Mouse (Mus musculus) forebrain, embryonic 14.5 days (tissue): ENCODE results near the gene Faap100. TPM values are rescaled to one million over a fixed set of nuclear protein-coding genes. Genes with fewer than 3 reads are reported as not detected.
A peak's percentile ranks its signal among the peaks of the same experiment; 100 is the strongest.

ENCODE experiments used
- ATAC-seq: fragments of 200-750 bp; cut with Nextera tagmentation; 2 replicates; pipeline ENCODE4 v1.8.0; 2017; ENCODE audit warnings: mild to moderate bottlenecking, moderate library complexity
- DNase-seq: peaks from one replicate; pipeline ENCODE4 v3.0.0-alpha.2; 2015; ENCODE audit warnings: low spot score
- H3K27ac ChIP-seq: fragments of 300-500 bp; sonication (generic); 2 replicates; pipeline ENCODE4 v1.5.1; 2014; ENCODE audit warnings: low read depth, mild to moderate bottlenecking, control low read depth, low read length, moderate library complexity
- H3K27me3 ChIP-seq: fragments of 300-500 bp; sonication (generic); replicated peaks from 2 replicates; pipeline ENCODE4 v1.6.1; 2014; ENCODE audit warnings: low read length, control low read depth, mixed read lengths; ENCODE audit not compliant: control insufficient read depth, insufficient read depth
- H3K36me3 ChIP-seq: fragments of 300-500 bp; sonication (generic); 2 replicates; pipeline ENCODE4 v1.6.1; 2014; ENCODE audit warnings: low read length, control low read depth; ENCODE audit not compliant: control insufficient read depth, insufficient read depth
- H3K4me1 ChIP-seq: fragments of 300-500 bp; sonication (generic); 2 replicates; pipeline ENCODE4 v1.6.1; 2014; ENCODE audit warnings: antibody characterized with exemption, low read length, control low read depth; ENCODE audit not compliant: control insufficient read depth, insufficient read depth
- H3K4me2 ChIP-seq: fragments of 300-500 bp; sonication (generic); 2 replicates; pipeline ENCODE4 v1.6.1; 2014; ENCODE audit warnings: mild to moderate bottlenecking, control low read depth, low read length
- H3K4me3 ChIP-seq: fragments of 300-500 bp; sonication (generic); 2 replicates; pipeline ENCODE4 v1.5.1; 2014; ENCODE audit warnings: low read depth, low read length, control low read depth
- H3K9ac ChIP-seq: fragments of 300-500 bp; sonication (generic); 2 replicates; pipeline ENCODE4 v1.6.1; 2014; ENCODE audit warnings: mild to moderate bottlenecking, low read length, control low read depth, moderate library complexity
- H3K9me3 ChIP-seq: fragments of 300-500 bp; sonication (generic); replicated peaks from 2 replicates; pipeline ENCODE4 v1.6.1; 2016; ENCODE audit warnings: low read length, control low read depth, mixed read lengths; ENCODE audit not compliant: control insufficient read depth
- WGBS: fragments of 180-500 bp; shearing (Covaris S2); extraction: QIAGEN DNeasy Blood & Tissue Kit; methylation state at CpG from one replicate; pipeline ENCODE4 v1.1.7; 2014; 5-methylcytosine and 5-hydroxymethylcytosine counted together
- polyA plus RNA-seq: library from polyadenylated mRNA; unstranded; fragments of >200 nt; fragmentation: Nextera tagmentation; extraction: Ambion mirVana; gene quantifications from 2 replicates; pipeline ENCODE4 v1.2.1, GENCODE M21; 2014

The Faap100 gene
- polyA plus RNA-seq, 1 experiment from 2014 or later = 51.7 TPM

GRCm38 (mm10) chr11:120345067-120345681 lies 33.4 kb downstream of the Faap100 start:
- peak overlapping the region; percentile 42 for H3K9ac ChIP-seq
- H3K4me2 ChIP-seq = peak overlapping the region; percentile 56
- 32% methylated on average over 1 of the region's 1 CpGs for WGBS
- peaks cover 23% of the 10 kb centered on the region for H3K36me3 ChIP-seq
- H3K27me3 ChIP-seq = no peaks in the 10 kb centered on the region
- H3K9me3 ChIP-seq = no peaks in the 10 kb centered on the region
- ATAC-seq = no peak
- H3K27ac ChIP-seq = peak overlapping the region; percentile 6; the same call in 1 of the 2 replicates
- peak overlapping the region; percentile 16 for H3K4me3 ChIP-seq
- peaks cover 7% of the 10 kb centered on the region; the same call in 1 of the 2 replicates for H3K4me1 ChIP-seq
- DNase-seq = no peak

GRCm38 (mm10) chr11:120344310-120344920 lies 34.1 kb downstream of the Faap100 start:
- DNase-seq (no peak), ATAC-seq (no peak)
- H3K4me3 ChIP-seq = peak overlapping the region; percentile 16; the same call in 1 of the 2 replicates
- 66% methylated on average over 5 of the region's 5 CpGs for WGBS
- no peak overlapping the region for H3K9ac ChIP-seq
- H3K36me3 ChIP-seq = peaks cover 23% of the 10 kb centered on the region
- H3K9me3 ChIP-seq = no peaks in the 10 kb centered on the region
- H3K4me2 ChIP-seq = peak overlapping the region; percentile 56
- no peak overlapping the region; the same call in 1 of the 2 replicates for H3K27ac ChIP-seq
- no peaks in the 10 kb centered on the region for H3K27me3 ChIP-seq
- H3K4me1 ChIP-seq = peaks cover 5% of the 10 kb centered on the region; the same call in 1 of the 2 replicates

GRCm38 (mm10) chr11:120343519-120344309 lies 34.9 kb downstream of the Faap100 start:
- no peaks in the 10 kb centered on the region for H3K27me3 ChIP-seq
- H3K4me2 ChIP-seq = no peak overlapping the region
- H3K4me3 ChIP-seq = no peak overlapping the region
- H3K9me3 ChIP-seq = no peaks in the 10 kb centered on the region
- DNase-seq (no peak), ATAC-seq (no peak)
- 0 out of 2 replicates have a peak overlapping the region, but pooled peaks have one; percentile 22 for H3K27ac ChIP-seq
- peaks cover 4% of the 10 kb centered on the region; the same call in 1 of the 2 replicates for H3K4me1 ChIP-seq
- no peak overlapping the region for H3K9ac ChIP-seq
- peaks cover 23% of the 10 kb centered on the region for H3K36me3 ChIP-seq
- 84% methylated on average over 5 of the region's 5 CpGs for WGBS

- no peak overlapping the region for H3K4me3 ChIP-seq
- no peak for ATAC-seq
- WGBS = 90% methylated on average over 5 of the region's 5 CpGs
- no peak overlapping the region for H3K27ac ChIP-seq
- H3K4me2 ChIP-seq = no peak overlapping the region
- no peaks in the 10 kb centered on the region for H3K9me3 ChIP-seq
- no peak for DNase-seq
- no peaks in the 10 kb centered on the region for H3K27me3 ChIP-seq
- peaks cover 4% of the 10 kb centered on the region; the same call in 1 of the 2 replicates for H3K4me1 ChIP-seq
- H3K9ac ChIP-seq = no peak overlapping the region
- peaks cover 23% of the 10 kb centered on the region for H3K36me3 ChIP-seq
These were observed 35.9 kb downstream of the Faap100 start for GRCm38 (mm10) chr11:120342656-120343160.

- no peak for DNase-seq
- peaks cover 17% of the 10 kb centered on the region for H3K36me3 ChIP-seq
- no peak for ATAC-seq
- peaks cover 4% of the 10 kb centered on the region; the same call in 1 of the 2 replicates for H3K4me1 ChIP-seq
- H3K4me2 ChIP-seq = no peak overlapping the region
- WGBS = 88% methylated on average over 4 of the region's 4 CpGs
- no peak overlapping the region for H3K4me3 ChIP-seq
- H3K27me3 ChIP-seq = no peaks in the 10 kb centered on the region
- H3K9me3 ChIP-seq = no peaks in the 10 kb centered on the region
- H3K9ac ChIP-seq = no peak overlapping the region
- H3K27ac ChIP-seq = no peak overlapping the region
These were observed 36.9 kb downstream of the Faap100 start for GRCm38 (mm10) chr11:120341661-120342060.

GRCm38 (mm10) chr11:120339978-120340513 lies 38.5 kb downstream of the Faap100 start:
- Histone ChIP-seq H3K4me3 (no peak overlapping the region), H3K9me3 (no peaks in the 10 kb centered on the region), H3K4me1 (peaks cover under 1% of the 10 kb centered on the region; the same call in 1 of the 2 replicates), H3K9ac (no peak overlapping the region), H3K27ac (no peak overlapping the region), H3K27me3 (no peaks in the 10 kb centered on the region), H3K4me2 (no peak overlapping the region), H3K36me3 (peaks cover 7% of the 10 kb centered on the region)
- ATAC-seq (no peak), DNase-seq (no peak)
- 88% methylated on average over 10 of the region's 10 CpGs for WGBS

- ATAC-seq = no peak
- Histone ChIP-seq H3K27me3 (no peaks in the 10 kb centered on the region), H3K4me2 (no peak overlapping the region), H3K9me3 (no peaks in the 10 kb centered on the region), H3K9ac (no peak overlapping the region), H3K27ac (no peak overlapping the region), H3K4me3 (no peak overlapping the region), H3K4me1 (no peaks in the 10 kb centered on the region), H3K36me3 (0 out of 2 replicates have a peak, but pooled peaks cover 3% of the 10 kb centered on the region)
- 70% methylated on average over 3 of the region's 3 CpGs for WGBS
- no peak for DNase-seq
These were observed 39.8 kb downstream of the Faap100 start for GRCm38 (mm10) chr11:120338786-120339185.

GRCm38 (mm10) chr11:120337447-120337846 lies 41.1 kb downstream of the Faap100 start:
- H3K9me3 ChIP-seq = no peaks in the 10 kb centered on the region
- H3K4me1 ChIP-seq = no peaks in the 10 kb centered on the region
- H3K4me2 ChIP-seq = no peak overlapping the region
- H3K4me3 ChIP-seq = no peak overlapping the region
- no peak overlapping the region for H3K27ac ChIP-seq
- no peak for DNase-seq
- no peaks in the 10 kb centered on the region for H3K36me3 ChIP-seq
- ATAC-seq = no peak
- H3K9ac ChIP-seq = no peak overlapping the region
- WGBS = 29% methylated on average over 2 of the region's 2 CpGs
- no peaks in the 10 kb centered on the region for H3K27me3 ChIP-seq
